Mouse (Mus musculus) cerebellum, adult 9-10 months (tissue): ENCODE data around the gene Stx12.
"Not testable (repeated sequence)": the region's sequence is repeated elsewhere in the genome, so short reads cannot be mapped to it uniquely, and the experiment has no call there.

ENCODE experiments used
- DNase-seq: peaks from one replicate; pipeline ENCODE4 v3.0.0; 2022

Stx12 gene

DNA sequence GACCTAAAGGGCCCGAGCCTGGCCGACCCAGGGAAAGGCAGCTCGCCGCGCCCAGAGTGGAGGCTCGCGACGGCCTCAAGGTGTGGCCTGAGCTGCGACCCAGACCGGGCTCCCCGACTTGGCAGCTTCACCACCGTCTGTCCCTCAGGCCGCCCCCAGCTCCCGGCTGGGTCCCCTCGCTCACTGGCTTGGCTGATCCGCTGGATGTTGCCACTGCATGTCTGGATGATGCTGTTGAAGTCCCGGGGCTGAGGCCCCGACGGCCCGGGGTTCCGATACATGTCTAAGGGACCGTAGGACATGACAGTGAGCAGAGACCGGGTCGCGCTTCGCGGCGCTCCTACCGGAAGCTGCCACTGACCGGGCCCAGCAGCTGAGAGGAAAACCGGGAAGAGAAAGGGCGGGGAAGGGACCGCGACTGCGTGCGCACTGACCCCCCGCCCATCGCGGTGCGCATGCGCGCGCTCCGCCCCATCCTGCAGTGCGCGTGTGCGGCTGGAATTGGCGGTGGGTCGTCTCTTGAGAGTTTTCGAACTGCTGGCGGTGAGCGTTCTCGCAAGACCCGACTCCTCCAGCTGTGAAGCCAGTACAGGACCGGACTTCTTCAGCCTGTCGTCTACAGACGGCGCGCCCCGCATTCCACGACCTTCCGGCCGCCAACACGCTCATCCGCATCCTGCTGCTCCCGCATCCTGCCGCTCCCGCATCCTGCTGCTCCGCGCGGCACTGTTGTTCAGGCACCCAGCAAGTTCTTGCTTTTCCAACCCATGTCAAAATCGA lies at the start of gene Stx12:
TSS of gene Stx12 (minus strand) at position 446 of the 780 bp plus-strand sequence.
- DNase-seq = peak; percentile 86

DNA sequence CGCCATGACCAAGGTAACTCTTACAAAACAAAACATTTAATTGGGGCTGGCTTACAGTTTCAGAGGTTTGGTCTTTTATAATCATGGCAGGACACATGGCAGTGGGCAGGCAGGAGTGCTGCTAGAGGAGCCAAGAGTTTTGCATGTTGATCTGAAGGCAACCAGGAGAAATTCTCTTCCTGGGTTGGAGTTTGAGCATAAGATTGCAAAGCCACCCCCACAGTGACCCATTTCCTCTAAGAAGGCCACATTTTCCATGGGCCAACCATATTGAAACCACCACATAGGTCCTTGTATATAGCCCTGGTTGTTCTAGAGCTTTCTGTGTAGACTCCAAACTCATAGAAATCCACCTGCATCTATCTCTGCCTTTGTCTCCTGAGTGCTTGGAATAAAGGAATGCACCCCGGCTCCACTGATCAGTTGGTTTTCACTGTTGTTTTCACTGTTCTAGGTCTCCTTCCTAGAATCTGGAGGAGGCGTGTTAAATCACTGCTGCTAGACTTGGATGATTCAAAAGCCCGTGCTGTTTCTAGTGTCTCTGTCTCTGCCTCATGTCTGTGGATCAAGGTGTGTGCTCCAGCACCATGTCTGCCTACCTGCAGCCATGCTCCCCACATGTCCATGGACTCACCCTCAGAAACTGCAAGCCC lies 48.6 kb upstream of the Stx12 start:
- DNase-seq = no peak

DNA sequence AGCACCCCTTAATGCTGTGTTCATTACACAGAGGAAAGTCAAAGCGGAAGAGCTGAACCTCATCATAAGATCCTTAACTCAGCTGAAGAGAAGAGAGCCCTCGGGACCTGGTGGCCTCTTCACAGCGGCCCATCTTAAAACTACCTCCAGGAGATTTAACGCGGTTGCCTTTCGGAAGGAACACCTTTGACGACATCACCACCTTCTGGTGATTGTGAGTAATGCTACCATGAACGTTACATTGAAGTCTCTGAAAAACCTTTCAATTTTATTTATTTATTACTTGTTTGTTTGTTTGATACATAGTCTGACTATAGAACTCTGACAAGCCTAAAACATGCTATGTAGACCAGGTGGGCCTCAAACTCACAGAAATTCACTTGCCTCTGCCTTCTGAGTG lies 46.5 kb upstream of the Stx12 start:
- peak; percentile 71 for DNase-seq

DNA sequence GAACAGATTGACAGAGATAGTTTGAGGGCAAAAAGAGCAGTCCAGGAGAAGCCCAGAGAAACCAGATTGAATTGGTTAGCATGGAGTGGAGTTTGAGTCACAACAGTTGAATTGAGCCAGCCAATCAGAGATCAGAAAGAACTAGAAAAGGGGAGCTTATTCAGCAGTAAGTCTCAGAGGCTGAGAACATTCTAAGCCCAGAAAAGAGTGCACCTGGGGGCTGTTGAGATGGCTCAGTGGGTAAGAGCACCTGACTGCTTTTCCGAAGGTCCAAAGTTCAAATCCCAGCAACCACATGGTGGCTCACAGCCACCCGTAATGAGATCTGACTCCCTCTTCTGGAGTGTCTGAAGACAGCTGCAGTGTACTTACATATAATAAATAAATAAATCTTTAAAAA lies 42.2 kb upstream of the Stx12 start:
- not testable (repeated sequence) for DNase-seq

DNA sequence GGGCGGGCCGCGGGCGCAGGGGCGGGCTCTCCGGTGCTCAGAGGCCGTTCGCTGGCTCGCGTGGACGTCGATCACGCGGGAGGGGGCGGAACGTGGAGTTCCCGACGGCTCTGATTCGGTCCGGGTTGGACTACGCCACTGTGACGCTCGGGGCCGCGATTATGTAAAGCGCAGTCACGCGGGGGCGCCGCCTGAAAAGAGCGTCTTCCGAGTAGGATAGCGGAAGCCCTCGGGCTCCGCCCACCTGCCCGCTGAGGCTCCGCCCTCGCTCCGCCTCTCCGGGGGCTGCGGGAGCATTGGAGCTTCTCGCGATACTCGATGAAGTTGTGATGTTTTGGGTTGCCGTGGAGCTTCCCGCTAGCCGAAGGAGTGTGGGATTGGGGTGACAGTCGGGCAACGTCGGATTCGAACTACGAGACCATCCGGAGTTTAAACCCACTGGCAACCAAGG lies 38.3 kb upstream of the Stx12 start, which contains the start of gene Fam76a:
TSS of gene Fam76a (minus strand) at position 1 of the 451 bp plus-strand sequence.
- peak; percentile 100 for DNase-seq

DNA sequence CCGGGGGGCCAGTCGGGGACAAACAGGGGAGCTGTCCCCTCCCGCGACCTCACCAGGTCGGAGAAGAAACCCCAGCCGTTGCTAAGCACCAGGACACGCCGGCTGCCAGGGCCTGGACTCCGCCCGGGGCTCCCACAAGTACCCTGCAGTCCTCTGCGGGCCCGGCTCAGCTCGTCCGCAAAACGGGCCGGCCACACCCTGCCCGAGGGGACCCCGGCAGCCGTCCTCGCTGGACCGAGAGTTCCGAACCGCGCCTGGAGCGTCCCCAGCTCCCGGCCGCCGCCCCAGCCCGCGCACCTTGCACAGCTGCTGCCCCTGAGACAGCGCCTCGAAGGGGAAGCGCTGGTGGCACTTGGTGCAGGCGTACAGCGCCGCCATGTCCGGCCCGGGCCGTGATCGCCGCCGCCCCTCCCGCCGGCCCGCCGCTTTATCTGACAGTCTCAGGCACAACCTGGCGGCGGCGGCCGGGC lies 37.8 kb upstream of the Stx12 start:
- DNase-seq = peak; percentile 70

DNA sequence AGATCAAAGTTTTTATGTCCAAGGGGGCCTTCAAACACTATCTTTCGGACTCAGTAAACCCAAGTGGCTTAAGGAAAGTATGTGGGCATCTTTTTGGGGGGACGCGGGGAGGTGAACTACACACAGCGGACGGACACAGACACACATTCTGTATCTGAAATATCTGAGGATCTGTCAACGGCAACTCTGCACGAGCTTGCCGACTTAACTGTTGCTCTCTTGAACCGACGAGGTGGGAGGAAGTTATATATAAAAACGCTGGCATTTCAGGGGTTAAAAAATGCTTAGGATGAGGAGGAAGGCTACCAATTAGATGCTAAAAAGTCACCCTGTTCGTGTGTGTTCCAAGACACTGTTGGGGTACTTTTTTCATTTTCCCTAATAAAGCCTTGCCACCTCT lies 37.2 kb upstream of the Stx12 start:
- no peak for DNase-seq

- no peak for DNase-seq
Measured at GRCm38 (mm10) chr4:132920171-132920570, 35.9 kb upstream of the Stx12 start.

GRCm38 (mm10) chr4:132918493-132918892 lies 34.2 kb upstream of the Stx12 start:
- DNase-seq = not testable (repeated sequence)

DNA sequence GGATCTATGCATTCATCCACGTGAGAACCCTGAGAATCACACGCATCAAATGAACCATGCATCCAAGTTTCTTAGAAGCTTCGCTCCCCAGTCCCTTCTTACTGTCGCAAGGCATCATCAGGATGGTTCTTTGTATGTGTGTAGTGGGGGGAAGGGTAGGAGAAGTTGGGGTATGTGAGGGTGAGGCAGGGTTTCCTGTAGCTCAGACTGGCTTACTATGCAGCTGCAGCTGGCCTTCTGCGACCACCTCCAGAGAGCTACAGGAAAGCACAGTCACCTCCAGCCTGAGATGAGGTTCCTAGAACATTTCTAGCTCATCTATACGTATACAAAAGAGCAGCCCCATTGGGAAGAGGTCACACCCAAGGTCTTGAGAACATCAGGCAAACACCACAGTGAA lies 27.8 kb upstream of the Stx12 start:
- DNase-seq = no peak

DNA sequence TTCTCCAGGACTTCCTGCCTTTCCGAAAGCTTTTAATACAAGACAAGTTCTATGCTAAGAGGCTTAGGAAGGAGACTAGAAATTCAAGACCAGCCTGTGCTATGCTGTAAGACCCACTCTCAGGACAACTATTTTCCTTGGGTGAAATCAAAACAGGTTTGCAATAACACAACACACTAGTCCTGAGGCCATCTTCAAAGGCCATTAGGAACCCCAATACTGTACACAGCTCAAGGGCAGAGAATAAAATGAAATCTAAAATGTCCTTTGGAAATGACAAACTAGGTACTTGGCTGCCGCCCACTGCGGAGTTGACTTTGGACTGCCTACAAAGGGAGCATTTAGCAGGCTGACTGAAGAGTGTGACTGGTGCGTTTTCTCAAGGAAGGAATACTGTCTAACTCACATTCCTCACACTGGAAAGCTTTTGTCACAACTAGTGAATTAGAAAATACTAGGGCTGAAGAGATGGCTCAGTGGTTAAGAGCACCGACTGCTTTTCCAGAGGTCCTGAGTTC lies 21.6 kb upstream of the Stx12 start:
- DNase-seq = no peak

- no peak for DNase-seq
Measured at GRCm38 (mm10) chr4:132904765-132905309, 20.5 kb upstream of the Stx12 start.

- DNase-seq = no peak
Measured at GRCm38 (mm10) chr4:132904071-132904470, 19.8 kb upstream of the Stx12 start.

- DNase-seq = no peak
Measured at GRCm38 (mm10) chr4:132898197-132898596, 13.9 kb upstream of the Stx12 start.

GRCm38 (mm10) chr4:132894402-132894801 lies 10.1 kb upstream of the Stx12 start:
- DNase-seq = no peak

DNA sequence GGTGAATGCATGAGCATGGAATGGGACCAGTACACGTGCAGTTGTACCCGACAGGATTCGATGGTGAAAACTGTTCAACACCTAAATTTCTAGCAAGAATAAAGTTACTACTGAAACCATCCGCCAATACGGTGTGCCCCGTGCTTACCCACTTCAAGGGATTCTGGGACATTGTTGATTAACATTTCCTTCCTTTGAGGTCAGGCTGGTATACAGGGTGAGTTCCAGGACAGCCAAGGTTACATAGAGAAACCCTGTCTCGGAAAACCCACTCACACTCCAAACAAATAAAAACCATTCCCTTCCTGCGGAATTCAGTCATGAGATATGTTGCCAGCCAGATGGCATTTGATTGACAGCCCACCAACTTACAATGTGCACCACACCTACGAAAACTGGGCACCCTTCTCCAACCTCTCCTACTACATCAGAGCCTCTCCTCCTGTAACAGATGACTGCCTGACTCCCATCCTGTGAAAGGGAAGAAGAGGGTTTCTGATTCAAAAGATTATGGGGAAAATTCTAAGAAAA lies 600 bp upstream of the Stx12 start:
- no peak for DNase-seq

GRCm38 (mm10) chr4:132883561-132884063 lies 697 bp downstream of the Stx12 start:
- DNase-seq = no peak

- no peak for DNase-seq
Measured at GRCm38 (mm10) chr4:132874363-132875097, 9.8 kb downstream of the Stx12 start.

DNA sequence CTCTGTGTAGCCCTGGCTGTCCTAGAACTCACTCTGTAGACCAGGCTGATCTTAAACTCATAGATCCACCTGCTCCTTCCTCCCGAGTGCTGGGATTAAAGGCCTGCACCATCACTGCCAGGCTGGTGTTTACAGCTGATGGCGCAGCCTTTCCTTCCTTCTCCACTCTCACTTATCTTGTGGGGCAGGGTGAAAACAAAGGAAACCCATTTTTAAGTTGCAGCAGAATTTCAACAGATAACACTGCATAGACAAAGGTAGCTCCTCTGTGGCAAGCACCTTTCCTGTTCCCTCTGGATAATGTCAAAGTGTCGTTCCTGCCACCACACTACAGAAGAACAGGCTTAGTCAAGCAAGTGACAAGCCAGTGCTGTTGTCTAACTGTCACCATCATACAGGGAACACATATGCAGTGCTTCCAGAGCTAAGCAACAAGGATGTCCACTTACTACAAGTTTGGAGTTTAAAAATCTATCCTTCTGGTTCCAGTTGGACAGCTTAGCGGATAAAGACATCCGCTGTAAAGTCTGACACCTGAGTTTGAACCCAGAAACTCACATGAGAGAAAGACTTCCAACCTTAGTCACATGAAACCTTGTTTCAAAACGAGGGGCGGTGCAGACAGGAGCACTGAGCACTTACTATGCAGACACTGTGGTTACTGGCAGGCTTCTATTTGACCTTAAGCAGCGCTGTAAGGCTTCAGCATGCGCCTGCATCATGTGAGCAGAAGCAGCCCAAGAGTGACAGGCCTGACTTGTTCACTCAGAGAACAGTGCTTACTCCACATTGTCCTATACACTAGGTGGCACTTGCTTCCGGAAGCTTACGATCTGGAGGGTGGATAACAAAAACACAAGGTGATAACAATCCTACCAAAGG lies 10.6 kb downstream of the Stx12 start:
- DNase-seq = no peak

DNA sequence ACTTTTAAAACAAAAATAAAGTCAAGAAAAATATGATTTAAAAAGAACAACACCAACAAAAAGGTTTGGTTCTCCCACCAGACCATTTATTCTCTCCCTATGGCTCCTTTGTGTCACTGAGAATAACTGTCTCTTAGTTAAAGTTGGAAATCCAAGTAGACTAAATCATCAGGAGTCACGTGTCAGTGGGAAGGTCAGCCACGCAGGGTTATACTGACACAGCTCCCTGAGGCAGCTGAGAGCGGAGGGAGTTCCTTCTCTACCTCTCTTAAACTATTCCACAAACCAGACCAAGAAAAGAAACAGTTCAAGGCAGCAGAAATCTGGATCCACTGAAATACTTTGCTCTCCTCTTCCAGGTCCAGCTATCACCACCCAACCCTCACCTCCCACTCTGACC lies 13.2 kb downstream of the Stx12 start:
- DNase-seq = no peak

DNA sequence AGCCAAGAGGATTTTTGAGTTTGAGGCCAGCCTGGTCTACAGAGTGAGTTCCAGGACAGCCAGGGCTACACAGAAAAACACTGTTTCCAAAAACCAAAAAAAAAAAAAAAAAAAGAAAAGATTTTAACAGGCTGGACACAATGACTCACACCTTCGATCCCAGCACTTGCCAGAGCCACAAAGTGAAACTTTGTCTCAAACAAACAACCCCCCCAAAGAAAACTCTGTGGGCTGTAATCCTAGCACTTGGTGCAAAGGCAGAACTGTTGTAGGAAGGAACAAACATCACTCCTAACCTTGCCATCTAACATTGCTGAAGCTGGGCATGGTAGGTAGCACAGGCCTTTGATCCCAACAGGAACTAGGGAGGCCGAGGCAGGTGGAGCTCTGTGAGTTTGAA lies 19.5 kb downstream of the Stx12 start:
- no peak for DNase-seq
